ENCODE assay signal across 9 mouse cellular contexts in the genomic region with DNA sequence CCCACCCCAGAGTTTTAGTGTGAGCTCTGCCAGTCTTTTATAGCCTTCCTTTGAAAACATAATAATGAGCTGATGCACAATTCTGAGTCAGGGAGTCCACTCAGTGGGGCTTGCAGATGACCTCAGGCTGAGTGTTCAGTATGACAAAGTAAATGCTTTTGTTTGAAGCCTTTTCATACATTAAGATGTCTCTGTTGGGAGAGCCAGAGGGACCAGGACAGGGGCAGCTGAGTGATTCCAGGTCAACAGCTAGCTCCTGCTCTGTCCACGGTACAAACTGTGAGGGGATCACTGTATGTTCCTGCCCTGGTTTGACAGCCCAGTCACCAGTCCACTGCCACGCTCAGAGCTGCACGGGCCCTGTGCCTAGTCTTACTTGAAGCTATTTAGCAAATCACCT. TPM values are rescaled to one million over a fixed set of nuclear protein-coding genes. Genes with fewer than 3 reads are reported as not detected.
A peak's percentile ranks its signal among the peaks of the same experiment; 100 is the strongest.
DNase-seq lines count a peak whose midpoint lies in the region; ATAC-seq and TF ChIP-seq lines count a peak whose summit lies in the region.
"Had no signal": no experiment of that assay in that cellular context is flagged by ENCODE, and none has a peak within 500 bp of the region (broad histone marks: within the 10 kb centered on the region; RNA-seq: fewer than 3 reads in every experiment).

No protein-coding gene starts in this region.

- H3K9ac ChIP-seq in heart, embryonic 12.5 days: no peak overlapping the region
- H3K9ac ChIP-seq in embryonic facial prominence, embryonic 14.5 days (ENCODE audit: low read depth, low read length): no peak overlapping the region
- no peak overlapping the region for H3K9ac ChIP-seq in limb, embryonic 15.5 days

- ATAC-seq in heart, embryonic 12.5 days (ENCODE audit: insufficient number of reproducible peaks, low FRiP score): no peak
- no peak for ATAC-seq in embryonic facial prominence, embryonic 14.5 days (ENCODE audit: low read depth)
- ATAC-seq in limb, embryonic 15.5 days (ENCODE audit: insufficient number of reproducible peaks, low FRiP score, low TSS enrichment, low read depth): no peak

- peak overlapping the region; percentile 65 for H3ac ChIP-seq in C2C12 (ENCODE audit: control insufficient read depth, insufficient read length, low read depth)

- no peak for DNase-seq in heart, adult 9 months (ENCODE audit: low spot score in 2 of 2)
- no peak for DNase-seq in embryonic facial prominence, embryonic 14.5 days (ENCODE audit: low spot score)
- no peak for DNase-seq in cerebellum, adult 2 months
- no peak for DNase-seq in cerebellum, adult 9-11 months
- no peak for DNase-seq in urinary bladder, postnatal 10 days (ENCODE audit: low spot score)
- DNase-seq: liver, postnatal 0 days had no signal

- no peak for TF ChIP-seq POLR2A in cerebellum, adult 2 months (IDR thresholded peaks at IDR 0.05; ENCODE audit: borderline replicate concordance, insufficient read depth, low read length)

- H3K4me3 ChIP-seq in heart, embryonic 12.5 days: no peak overlapping the region
- H3K4me3 ChIP-seq in C2C12 (ENCODE audit: insufficient read depth, poor library complexity, severe bottlenecking): no peak overlapping the region
- no peak overlapping the region for H3K4me3 ChIP-seq in embryonic facial prominence, embryonic 14.5 days (ENCODE audit: low read depth, low read length)
- H3K4me3 ChIP-seq in limb, embryonic 15.5 days: no peak overlapping the region
- H3K4me3 ChIP-seq in cerebellum, adult 2 months (replicated peaks; ENCODE audit: insufficient read depth, low read depth, low read length): no peak overlapping the region

- H3K27me3 ChIP-seq in heart, embryonic 12.5 days (replicated peaks): no peaks in the 10 kb centered on the region
- H3K27me3 ChIP-seq in C2C12 (ENCODE audit: control insufficient read depth, insufficient read depth, insufficient read length): no peaks in the 10 kb centered on the region
- no peaks in the 10 kb centered on the region for H3K27me3 ChIP-seq in embryonic facial prominence, embryonic 14.5 days (replicated peaks; ENCODE audit: control insufficient read depth, insufficient read depth, low read length)
- no peaks in the 10 kb centered on the region for H3K27me3 ChIP-seq in limb, embryonic 15.5 days
- H3K27me3 ChIP-seq in cerebellum, adult 2 months (ENCODE audit: control insufficient read depth, insufficient read depth, low read length): no peaks in the 10 kb centered on the region

- H3K36me3 ChIP-seq in heart, embryonic 12.5 days: no peaks in the 10 kb centered on the region
- no peaks in the 10 kb centered on the region for H3K36me3 ChIP-seq in C2C12 (ENCODE audit: control insufficient read depth, insufficient read depth)
- no peaks in the 10 kb centered on the region for H3K36me3 ChIP-seq in embryonic facial prominence, embryonic 14.5 days (ENCODE audit: control insufficient read depth, insufficient read depth, low read length)
- no peaks in the 10 kb centered on the region for H3K36me3 ChIP-seq in limb, embryonic 15.5 days

- H3K4me2 ChIP-seq in heart, embryonic 12.5 days: peak overlapping the region; percentile 52
- H3K4me2 ChIP-seq in embryonic facial prominence, embryonic 14.5 days (ENCODE audit: low read depth, low read length): peak overlapping the region; percentile 45; the same call in 1 of the 2 replicates
- no peak overlapping the region for H3K4me2 ChIP-seq in limb, embryonic 15.5 days

- H3K4me1 ChIP-seq in heart, embryonic 12.5 days (replicated peaks): peaks cover 38% of the 10 kb centered on the region
- peaks cover 20% of the 10 kb centered on the region for H3K4me1 ChIP-seq in embryonic facial prominence, embryonic 14.5 days (ENCODE audit: control insufficient read depth, insufficient read depth, low read length)
- H3K4me1 ChIP-seq in limb, embryonic 15.5 days: peaks cover 28% of the 10 kb centered on the region
- H3K4me1 ChIP-seq in cerebellum, adult 2 months (ENCODE audit: control insufficient read depth, insufficient read depth, low read length): peaks cover 5% of the 10 kb centered on the region

- 42% methylated on average over 3 of the region's 3 CpGs for WGBS in heart, embryonic 12.5 days
- 23% methylated on average over 3 of the region's 3 CpGs for WGBS in embryonic facial prominence, embryonic 14.5 days
- WGBS in limb, embryonic 15.5 days: 16% methylated on average over 3 of the region's 3 CpGs
- 60% methylated on average over 3 of the region's 3 CpGs for WGBS in cerebellum, adult 2 months

- no peaks in the 10 kb centered on the region for H3K79me2 ChIP-seq in C2C12 (ENCODE audit: control insufficient read depth, insufficient read depth)

- no peak for TF ChIP-seq CTCF in C2C12 (IDR thresholded peaks at IDR 0.05; ENCODE audit: control insufficient read depth, insufficient read depth, insufficient read length)
- TF ChIP-seq CTCF in cerebellum, adult 2 months (IDR thresholded peaks at IDR 0.05; ENCODE audit: borderline replicate concordance, insufficient read depth, low read depth, low read length): no peak

- no peaks in the 10 kb centered on the region for H3K79me3 ChIP-seq in C2C12 (ENCODE audit: low read depth)

- no peaks in the 10 kb centered on the region for H3K9me3 ChIP-seq in heart, embryonic 12.5 days (replicated peaks)
- H3K9me3 ChIP-seq in embryonic facial prominence, embryonic 14.5 days (ENCODE audit: control insufficient read depth, low read length): no peaks in the 10 kb centered on the region
- H3K9me3 ChIP-seq in limb, embryonic 15.5 days: no peaks in the 10 kb centered on the region

- H3K27ac ChIP-seq in heart, embryonic 12.5 days (ENCODE audit: poor library complexity, severe bottlenecking): peak overlapping the region; percentile 44
- H3K27ac ChIP-seq in embryonic facial prominence, embryonic 14.5 days (replicated peaks; ENCODE audit: low read depth, low read length): peak overlapping the region; percentile 94
- H3K27ac ChIP-seq in limb, embryonic 15.5 days: peak overlapping the region; percentile 91
- H3K27ac ChIP-seq in cerebellum, adult 2 months (ENCODE audit: insufficient read depth, low read length): no peak overlapping the region

TF ChIP-seq in C2C12, 6 proteins besides CTCF, POLR2A, EP300 and RAD21:
- no peak for TF ChIP-seq MYOG (IDR thresholded peaks at IDR 0.05; ENCODE audit: control insufficient read depth, extremely low read depth, insufficient read length)

RNA-seq across cellular contexts. Expression of a gene that starts 26.6 kb away (rescaled TPM):
- polyA plus RNA-seq in heart, embryonic 12.5 days (2016; fragmentation: Nextera tagmentation; extraction: Ambion mirVana): 107 TPM in 2 replicates
- polyA plus RNA-seq in C2C12 (2012; fragmentation: generic; extraction: Trizol): 0.48 TPM
- 60.1 and 79.9 TPM in 2 replicates for polyA plus RNA-seq in embryonic facial prominence, embryonic 14.5 days (2014; fragmentation: Nextera tagmentation; extraction: Ambion mirVana)
- 105 and 121 TPM in 2 replicates for polyA plus RNA-seq in limb, embryonic 15.5 days (2015; fragmentation: Nextera tagmentation; extraction: Ambion mirVana)
- 4.9 and 5.1 TPM in 2 replicates for polyA plus RNA-seq in cerebellum, adult 2 months (2012; rRNA removed)

RNA-seq across cellular contexts. Expression of a gene that starts 34.4 kb away (rescaled TPM):
- 0.22 and 0.31 TPM in 2 replicates for polyA plus RNA-seq in heart, embryonic 12.5 days (2016; fragmentation: Nextera tagmentation; extraction: Ambion mirVana)
- not detected for polyA plus RNA-seq in C2C12 (2012; fragmentation: generic; extraction: Trizol)
- 0.21 TPM in 1 of 2 replicates, not detected in the other for polyA plus RNA-seq in embryonic facial prominence, embryonic 14.5 days (2014; fragmentation: Nextera tagmentation; extraction: Ambion mirVana)
- polyA plus RNA-seq in limb, embryonic 15.5 days (2015; fragmentation: Nextera tagmentation; extraction: Ambion mirVana): not detected in 2 replicates
- not detected in 2 replicates for polyA plus RNA-seq in cerebellum, adult 2 months (2012; rRNA removed)

Comparison
In these comparisons a context has a peak if more than half of its experiments do, and no peak if none do; other contexts are left out.
1. RNA of a gene that starts 26.6 kb away (polyA plus RNA-seq): 105 to 121 TPM in limb, embryonic 15.5 days, 107 TPM in heart, embryonic 12.5 days and 60.1 to 79.9 TPM in embryonic facial prominence, embryonic 14.5 days; 4.9 to 5.1 TPM in cerebellum, adult 2 months and 0.48 TPM in C2C12 (single experiment); every median in the first group is over 10 times any median in the second.